Mouse (Mus musculus) gonadal fat pad, adult 2 months (tissue): ENCODE data around the gene Obp2b. TPM values are rescaled to one million over a fixed set of nuclear protein-coding genes. Genes with fewer than 3 reads are reported as not detected.
A peak's percentile ranks its signal among the peaks of the same experiment; 100 is the strongest.
"Not testable (repeated sequence)": the region's sequence is repeated elsewhere in the genome, so short reads cannot be mapped to it uniquely, and the experiment has no call there.

Source experiments
- DNase-seq: peaks from one replicate; pipeline ENCODE4 v3.0.0-alpha.2; 2012; ENCODE audit warnings: low read depth
- polyA plus RNA-seq: library from polyadenylated mRNA; depleted of rRNA; stranded (reverse); fragments of >200 nt; gene quantifications from 2 replicates; pipeline ENCODE4 v1.2.3, GENCODE M21; 2012; rRNA removed

Obp2b gene
- 0.19 and 0.22 TPM in 2 replicates for polyA plus RNA-seq

DNA sequence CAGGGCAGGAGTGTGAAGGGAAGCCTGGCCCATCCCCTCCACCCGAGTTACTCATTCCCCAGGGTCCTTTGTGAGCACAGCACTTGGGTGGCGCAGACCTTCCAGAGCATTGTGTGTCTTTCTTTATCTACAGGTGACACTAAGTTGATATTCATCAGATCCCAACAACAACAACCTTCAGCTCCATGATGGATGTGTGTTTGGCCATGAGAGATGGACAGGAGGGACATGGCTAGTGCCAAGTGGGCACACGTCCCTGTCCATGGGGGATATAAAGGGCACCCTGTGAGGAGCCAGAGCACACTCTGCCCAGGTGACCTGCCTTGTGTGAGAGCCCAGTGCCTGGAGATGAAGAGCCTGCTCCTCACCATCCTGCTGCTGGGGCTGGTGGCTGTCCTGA is at the start of gene Obp2b:
Gene Obp2b (plus strand): TSS at position 301 of the 400 bp plus-strand sequence.
- not testable (repeated sequence) for DNase-seq

DNA sequence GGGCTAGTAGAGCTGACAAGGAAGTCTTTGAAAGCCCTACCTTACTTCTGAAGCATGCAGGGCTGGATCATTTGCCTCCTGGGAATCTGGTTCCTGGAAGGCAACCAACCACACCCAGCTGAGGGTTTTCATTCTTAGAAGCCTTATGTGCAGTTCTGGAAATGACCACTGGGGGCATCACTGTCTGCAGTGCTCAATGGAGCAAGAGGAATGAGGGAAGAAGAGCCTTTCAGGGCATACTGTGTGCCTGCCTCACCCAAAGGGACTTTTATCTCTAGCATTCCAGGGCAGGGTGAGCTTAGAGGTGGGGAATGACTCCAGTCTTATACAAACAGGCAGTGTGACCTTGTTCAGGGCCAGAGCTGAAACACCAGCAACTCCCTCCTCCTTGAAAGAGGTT is 42.2 kb upstream of the Obp2b start:
- DNase-seq = no peak

DNA sequence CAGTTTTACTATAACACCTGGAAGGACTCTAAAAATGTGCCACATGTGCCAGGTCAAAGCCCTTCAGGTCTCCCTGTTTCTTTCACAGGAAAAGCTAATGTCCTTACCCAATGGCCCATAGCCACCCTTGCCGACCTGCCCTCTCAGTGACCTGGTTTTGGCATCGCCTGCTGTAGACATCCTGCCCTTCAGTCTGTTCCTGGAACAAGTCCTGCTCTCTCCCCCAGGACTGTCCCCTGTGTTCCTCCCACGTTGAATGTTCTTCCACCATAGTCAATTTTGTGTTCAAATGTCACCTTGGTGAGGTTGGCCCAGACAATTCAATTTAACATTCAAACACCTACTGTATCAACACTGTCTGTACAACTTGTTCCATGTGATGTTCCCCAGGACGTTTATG is 39.9 kb upstream of the Obp2b start:
- no peak for DNase-seq

DNA sequence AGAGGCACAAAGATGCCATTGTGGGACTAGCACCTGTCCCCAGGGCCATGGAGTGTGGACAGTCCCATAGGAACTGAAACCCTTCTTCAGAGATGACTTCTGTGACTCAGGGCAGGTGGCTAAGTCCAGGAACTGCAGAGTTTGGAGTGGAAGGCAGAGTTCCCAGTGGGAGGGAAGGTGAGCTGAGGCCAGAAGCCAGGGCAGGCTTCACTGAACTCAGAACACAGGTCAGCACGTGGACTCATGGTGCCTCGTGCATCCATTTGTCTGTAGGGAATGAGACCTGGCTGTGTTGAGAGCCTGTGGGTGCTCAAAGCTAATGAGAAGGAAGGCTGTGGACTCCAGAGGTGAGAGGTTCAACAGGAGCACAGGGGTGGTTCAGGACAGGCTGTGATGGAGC is 38.1 kb upstream of the Obp2b start:
- no peak for DNase-seq

DNA sequence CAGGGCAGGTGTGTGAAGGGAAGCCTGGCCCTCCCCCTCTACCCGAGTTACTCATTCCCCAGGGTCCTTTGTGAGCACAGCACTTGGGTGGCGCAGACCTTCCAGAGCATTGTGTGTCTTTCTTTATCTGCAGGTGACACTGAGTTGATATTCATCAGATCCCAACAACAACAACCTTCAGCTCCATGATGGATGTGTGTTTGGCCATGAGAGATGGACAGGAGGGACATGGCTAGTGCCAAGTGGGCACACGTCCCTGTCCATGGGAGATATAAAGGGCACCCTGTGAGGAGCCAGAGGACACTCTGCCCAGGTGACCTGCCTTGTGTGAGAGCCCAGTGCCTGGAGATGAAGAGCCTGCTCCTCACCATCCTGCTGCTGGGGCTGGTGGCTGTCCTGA is 37.1 kb upstream of the Obp2b start, which contains the start of gene Obp2a:
Gene Obp2a (plus strand): TSS at position 301 of the 400 bp plus-strand sequence.
- not testable (repeated sequence) for DNase-seq

DNA sequence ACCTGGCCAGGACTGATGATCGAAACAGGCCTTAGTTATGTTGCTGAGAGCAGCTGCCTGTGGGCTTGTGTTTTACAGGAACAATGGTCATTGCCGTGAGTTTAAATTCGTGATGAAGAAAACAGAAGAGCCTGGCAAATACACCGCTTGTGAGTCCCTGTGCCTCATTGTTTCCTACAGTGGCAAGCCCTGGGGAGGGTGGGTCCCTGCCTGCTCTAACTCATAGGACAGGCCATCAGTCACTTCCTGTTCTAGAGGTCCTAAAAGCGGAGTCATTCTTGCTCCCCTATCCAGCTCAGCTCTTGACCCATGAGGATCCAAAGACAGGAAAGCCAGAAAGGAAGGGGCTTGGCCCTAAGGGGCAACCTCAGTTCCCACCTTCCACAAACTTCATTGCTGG is 35.8 kb upstream of the Obp2b start:
- DNase-seq = no peak

DNA sequence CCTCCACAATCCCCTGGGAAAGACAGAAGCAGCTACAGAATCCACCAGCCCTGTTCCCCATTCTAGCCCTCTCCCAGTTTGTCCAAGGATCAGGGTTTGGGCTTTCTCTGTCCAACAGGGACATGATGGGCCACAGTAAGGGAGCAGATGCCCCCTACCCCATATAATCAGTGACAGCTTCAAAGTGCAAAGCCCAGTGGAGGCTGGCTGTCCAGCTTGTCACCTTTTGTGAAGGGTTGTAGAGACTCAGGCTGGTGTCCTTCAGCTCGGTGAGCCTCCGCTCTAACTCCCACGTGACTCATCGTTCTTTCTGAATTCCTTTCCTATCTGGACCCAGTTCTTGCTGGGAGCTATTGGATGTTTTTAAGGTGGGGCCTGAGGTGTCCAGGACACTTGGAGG is 33.1 kb upstream of the Obp2b start:
- DNase-seq = no peak

DNA sequence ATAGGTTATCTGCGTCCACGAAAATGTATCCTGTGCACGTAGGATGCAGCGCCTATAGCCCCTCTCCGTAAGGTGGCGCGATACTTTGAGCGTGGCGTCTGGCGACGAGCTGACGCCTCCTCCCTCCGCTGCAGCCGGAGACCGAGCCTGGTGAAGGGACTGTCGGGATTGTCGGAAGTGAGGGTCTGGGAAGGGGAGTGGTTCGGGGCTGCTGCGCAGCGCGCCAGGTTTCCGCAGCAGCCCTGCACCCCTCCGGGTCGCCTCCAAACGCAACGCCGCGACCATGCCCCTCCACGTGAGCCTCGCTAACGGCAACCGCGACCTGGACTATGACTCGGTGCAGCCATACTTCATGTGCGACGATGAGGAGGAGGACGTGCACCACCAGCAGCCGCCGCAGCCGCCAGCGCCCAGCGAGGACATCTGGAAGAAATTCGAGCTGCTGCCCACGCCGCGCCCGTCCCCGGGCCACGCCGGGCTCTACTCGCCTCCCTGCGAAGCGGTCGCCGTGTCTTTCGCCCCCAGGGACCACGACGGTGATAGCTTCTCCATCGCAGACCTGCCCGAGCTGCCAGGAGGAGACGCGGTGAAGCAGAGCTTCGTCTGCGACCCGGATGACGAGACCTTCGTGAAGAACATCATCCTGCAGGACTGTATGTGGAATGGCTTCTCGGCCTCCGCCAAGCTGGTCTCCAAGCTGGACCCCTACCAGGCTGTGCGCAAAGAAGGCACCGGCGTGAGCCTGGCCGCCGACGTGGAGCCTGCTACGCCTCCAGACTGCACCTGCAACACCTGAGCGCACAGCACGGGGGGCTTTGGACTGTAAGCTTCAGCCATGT is 29.9 kb upstream of the Obp2b start, which contains the start of gene Bmyc:
Gene Bmyc (plus strand): TSS at position 97 of the 839 bp plus-strand sequence.
- no peak for DNase-seq

DNA sequence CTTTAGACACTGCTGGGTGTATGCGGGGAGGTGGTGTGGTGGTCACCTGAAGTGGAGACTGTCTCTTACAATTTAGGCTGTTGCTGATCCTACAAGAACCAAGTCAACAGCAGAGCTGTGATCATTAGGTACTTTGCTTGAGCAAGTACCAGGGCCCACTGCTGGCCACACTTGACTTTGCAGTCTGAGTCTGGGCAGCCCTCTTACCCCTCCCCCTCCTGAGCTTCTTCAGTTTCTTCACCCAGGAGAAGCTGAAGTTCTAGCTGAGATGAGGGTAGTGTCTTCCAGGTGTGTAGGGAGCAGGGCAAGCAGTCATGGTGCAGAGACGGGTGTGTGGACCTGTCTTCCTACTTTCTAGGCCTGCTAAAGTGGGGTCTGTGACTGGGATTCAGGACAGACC is 28.7 kb upstream of the Obp2b start:
- DNase-seq = no peak

DNA sequence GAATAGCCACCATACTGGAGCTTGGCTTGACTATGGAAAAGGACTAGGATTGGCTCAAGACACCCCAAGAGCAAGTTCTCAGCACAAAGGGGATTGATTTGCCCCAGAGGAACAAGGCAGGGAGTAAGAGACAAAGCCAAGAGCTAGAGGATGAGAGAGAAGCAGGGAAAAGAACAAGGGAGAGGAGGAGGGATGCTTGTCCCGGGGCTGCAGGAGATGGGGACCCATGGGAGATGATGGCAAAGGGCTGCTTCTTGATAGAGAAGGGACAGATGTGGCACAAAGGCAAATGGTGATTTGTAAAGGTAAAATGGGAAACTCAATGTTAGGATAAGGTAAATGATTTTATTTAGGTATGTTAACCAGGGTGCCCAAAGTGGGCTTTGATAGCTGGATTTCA is 27.8 kb upstream of the Obp2b start:
- DNase-seq = not testable (repeated sequence)

DNA sequence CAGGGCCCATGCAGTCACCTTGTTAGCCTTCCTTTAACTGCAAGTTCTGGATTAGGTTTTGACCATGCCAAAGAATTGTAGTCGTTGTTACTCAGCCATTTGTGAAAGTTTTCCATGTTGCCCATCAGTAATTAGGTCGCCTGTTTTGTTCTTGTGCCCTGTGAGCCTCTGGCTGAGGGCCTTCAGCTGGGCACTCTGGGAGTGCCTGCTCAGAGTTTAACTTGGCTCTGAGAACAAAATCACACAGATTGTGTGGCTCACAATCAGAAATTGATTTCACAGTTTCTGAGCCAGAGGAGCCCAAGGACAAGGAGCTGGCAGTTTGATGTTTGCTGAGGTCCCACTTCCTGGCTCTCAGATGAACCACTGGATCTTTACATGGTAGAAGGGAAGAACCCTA is 27.0 kb upstream of the Obp2b start:
- not testable (repeated sequence) for DNase-seq

DNA sequence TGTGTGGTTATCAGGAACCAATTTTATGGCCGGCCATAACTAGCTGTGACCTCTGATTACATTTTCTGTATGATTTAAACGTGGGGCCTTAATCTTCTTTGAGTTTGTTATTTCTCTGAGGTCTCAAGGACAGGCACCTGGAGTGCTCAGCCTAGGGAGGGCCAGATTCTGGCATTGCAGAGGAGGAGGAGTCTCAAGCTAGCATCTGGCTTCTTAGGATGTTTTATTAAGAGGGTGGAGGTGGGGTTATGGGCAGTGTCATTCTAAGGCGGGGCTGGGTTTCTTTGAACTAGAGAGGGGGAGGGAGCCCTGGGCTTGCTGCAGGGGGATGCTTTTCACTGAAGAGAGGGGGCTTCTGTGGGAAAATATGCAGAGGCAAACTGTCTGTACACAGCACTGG is 25.2 kb upstream of the Obp2b start:
- not testable (repeated sequence) for DNase-seq

DNA sequence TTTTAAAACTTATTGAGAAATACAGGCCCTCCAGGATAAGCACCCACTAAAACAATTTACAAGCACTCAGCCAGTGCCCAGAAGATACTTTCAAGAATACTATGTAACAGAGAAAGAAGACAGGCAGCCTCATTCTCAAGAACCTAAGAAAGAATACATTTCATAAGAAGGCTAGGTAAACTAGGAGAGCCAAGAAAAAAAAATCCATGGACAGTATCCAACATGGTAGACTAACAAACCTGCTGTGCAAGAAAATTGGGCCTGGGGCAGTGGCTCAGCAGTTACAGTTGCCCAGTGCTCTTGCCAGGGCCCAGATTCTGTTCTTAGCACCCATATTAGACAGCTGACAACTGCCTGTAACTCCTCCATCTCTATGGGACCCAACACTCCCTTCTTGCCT is 19.6 kb upstream of the Obp2b start:
- peak; percentile 57 for DNase-seq

DNA sequence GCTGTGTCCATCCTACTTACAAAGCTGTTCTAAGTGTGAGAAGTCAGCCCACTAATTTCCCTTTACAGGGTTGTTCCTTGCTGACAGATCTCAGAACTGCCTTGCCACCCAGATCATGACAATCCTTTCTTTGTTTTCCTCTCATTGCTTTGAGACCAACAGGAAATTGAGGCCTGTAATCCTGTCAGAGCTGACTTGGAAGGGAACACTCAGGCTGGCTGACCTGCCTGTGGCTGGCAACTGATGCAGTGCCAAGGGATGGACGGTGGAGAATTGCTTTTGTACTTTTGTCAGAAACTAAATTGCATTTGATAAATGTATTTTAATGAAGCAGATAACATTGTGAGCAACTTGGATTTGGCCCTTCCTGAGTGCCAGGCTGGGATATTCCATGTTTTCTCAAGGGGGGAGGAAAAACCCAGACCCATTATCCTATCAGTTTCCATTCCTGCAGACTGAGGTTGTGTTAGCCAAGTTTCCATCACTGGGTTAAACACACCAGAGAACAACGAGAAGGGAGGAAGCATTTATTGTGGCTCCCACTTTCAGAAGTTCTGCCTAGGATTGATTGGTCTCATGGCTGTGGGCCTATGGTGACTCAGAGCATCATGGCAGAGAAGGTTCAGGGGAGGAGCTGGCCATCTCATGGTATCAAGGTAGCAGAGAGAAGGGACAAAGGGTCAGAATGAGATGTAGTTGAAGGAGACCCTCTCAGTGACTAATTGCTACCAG is 3.4 kb upstream of the Obp2b start:
- DNase-seq = no peak

DNA sequence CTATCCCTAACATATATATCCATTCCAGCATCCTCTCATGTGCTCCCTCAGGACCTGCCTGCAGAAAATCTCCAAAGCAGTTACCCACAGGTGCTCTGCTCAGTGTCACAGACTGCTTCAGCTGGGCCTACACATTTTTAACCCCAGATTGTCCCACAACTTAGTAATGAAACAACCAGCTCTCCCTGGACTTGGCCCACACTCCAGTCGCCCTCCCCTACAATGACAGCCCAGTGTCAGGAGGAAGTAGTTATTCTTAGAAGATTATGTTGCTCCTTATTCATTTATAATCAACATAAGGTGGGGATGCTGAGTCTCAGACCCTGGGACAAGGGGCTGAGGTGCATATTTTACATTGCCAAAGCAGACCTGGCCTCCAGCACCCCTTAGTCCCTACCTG is 4.9 kb downstream of the Obp2b start:
- DNase-seq = no peak

DNA sequence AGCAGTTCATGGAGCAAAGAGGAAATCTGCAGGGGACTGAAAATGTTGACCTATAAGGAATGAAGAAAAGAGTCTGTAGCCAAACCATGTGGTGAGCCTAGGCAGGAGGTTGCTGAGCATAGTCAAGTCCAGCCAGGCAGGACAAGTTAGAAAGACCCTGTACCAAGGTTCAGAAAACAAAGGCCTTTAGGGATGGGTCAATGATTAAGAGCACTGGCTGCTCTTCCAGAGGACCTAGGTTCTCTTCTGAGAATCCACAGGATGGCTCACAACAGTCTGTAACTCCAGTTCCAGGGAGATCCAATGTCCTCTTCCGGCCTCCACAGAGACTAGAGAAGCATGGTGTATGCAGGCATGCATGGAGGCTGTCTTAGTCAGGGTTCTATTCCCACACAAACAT is 17.4 kb downstream of the Obp2b start:
- DNase-seq = no peak

DNA sequence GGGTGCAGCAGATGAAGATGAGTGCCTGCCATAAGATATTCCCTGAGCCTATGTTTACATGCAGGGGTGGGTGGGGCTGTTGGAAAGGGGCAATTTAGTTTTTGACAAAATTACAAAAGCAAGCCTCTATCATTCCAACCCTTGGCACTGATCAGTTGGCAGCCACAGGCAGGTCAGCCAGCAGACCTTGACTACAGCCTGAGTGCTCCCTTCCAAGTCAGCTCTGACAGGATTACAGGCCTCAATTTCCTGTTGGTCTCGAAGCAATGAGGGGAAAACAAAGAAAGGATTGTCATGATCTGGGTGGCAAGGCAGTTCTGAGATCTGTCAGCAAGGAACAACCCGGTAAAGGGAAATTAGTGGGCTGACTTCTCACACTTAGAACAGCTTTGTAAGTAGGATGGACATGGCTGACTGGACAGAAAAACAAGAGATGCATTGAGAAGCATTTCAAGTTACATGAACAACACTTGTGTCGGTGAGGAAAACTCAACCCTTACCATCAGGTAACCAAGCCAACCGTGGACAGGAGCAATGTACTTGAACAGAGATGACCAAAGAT is 21.3 kb downstream of the Obp2b start:
- DNase-seq = no peak

DNA sequence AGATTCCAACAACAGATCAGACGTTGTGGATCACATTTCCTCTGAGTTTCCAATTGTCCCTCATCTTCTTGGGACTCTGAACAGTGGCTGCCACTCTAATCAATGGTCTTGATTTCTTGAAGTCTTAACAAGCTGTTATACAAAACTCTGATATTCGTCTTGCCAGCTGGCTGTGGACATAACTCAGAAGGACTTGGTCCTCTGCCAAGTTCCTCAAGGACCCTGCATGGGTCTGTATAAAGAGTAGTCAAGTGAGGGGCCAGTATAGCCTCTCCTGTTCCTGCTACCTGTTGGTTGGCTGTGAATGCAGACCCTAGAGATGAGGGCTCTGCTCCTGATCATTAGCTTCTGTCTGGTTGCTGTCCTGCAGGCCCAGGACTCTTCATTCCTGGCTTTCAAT is 28.5 kb downstream of the Obp2b start, which contains the start of gene Lcn3:
Gene Lcn3 (plus strand): TSS at position 301 of the 400 bp plus-strand sequence.
- DNase-seq = no peak

DNA sequence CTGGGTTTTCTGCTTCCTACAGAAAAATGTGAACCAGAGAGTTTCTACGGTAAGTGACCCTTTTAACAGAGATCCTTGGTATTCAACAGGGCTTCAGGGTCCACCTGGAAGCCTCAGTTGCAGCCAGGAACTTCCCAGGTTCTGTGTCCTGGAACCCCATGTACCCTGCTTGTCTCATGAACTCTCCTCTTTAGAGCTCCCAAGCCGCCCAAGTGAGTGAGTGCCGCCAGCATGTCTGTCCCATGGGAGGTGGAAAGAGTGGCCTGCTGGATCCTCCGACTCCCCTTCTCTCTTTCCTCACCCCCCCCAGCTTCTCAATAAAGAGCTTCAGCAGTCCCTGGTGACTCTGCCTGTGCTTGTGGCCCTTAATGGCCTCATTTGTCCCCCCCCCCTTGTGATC is 31.0 kb downstream of the Obp2b start:
- no peak for DNase-seq

DNA sequence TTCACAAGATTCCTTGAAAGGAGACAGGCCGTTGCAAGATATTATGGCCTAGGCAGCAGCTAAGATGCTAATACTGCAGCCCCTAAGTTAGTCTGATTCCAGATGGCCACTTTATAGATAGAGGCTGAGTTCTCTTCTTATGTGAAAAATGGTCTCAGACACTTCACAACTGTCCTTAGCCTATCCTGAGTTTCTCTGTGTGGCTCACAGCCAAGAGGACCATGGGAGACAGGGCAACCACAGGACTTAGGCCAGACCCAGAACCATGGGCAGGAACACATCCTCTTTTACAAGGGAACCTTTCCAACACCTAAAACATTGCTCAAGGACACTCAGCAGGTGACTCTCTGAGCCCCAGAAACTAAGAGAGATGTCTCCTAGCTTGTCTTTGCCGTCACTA is 36.7 kb downstream of the Obp2b start:
- DNase-seq = no peak

DNA sequence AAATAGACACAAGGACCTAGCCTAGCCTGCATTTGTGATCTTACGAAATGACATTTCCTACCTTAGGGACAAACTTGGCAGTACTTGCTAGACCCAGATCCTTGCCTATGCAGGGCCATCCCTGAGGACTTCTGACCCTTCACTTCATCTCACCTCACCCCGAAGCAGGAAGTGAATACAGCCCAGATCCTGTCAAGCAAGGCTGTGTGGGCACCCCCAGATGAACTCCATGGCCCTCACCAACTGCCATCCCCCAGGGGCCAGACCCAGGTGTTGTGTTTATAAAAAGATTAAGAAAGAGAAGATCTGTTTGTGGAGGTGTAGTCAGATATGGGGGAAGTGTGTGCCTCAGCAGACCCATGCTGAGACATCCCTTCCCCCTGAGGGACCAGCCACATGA is 37.8 kb downstream of the Obp2b start:
- no peak for DNase-seq

DNA sequence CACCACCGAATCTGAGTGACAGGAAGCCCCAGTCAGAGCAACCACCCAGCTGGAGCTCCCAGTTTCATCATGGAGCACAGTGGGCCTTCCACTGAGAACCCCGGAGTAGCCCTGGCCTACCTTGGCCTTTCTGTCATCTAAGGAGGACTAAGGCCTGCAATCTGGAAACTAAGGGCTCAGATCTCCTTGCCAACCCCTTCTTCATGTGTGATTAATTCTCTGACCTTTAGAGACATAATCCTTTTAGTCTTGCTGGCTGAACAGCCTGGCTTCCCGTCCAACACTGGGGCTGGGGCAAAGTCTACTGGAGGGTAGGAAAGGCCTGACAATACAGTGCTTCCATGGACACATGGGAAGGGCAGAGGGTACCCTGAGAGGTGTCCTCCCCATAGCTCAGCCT is 39.2 kb downstream of the Obp2b start:
- DNase-seq = no peak

DNA sequence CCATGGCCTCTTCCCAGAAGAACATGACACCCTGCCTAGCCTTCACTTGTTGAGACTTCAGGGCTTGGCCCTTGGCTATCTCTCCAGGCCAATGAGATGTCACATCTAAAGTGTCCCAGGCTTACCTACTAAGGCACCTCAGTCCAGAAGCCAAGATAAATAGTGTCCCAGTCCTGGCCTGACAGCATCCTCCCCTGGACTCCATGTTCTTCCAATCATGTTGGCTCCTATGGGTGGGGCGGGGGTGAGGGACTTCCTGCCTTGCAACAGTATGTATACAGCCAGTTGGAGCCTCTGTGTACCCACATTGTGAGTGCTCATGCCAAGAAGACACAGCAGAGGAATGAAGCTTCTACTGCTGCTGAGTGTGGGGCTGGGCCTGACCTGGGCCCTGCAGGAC is 39.9 kb downstream of the Obp2b start, which contains the start of gene Lcn11:
Gene Lcn11 (plus strand): TSS at position 301 of the 400 bp plus-strand sequence.
- no peak for DNase-seq
